Mouse (Mus musculus) hematopoietic multipotent progenitor cell, adult 10-12 weeks (in vitro differentiated cells): ENCODE data around the gene Olfr354. TPM values are rescaled to one million over a fixed set of nuclear protein-coding genes. Genes with fewer than 3 reads are reported as not detected.

Experiments used
- polyA plus RNA-seq: library from polyadenylated mRNA; stranded (reverse); fragments of >175 nt; gene quantifications from 2 replicates; pipeline ENCODE4 v1.2.3, GENCODE M21; 2012; ENCODE audit warnings: low replicate concordance

Gene Olfr354
- polyA plus RNA-seq: not detected in 2 replicates

DNA sequence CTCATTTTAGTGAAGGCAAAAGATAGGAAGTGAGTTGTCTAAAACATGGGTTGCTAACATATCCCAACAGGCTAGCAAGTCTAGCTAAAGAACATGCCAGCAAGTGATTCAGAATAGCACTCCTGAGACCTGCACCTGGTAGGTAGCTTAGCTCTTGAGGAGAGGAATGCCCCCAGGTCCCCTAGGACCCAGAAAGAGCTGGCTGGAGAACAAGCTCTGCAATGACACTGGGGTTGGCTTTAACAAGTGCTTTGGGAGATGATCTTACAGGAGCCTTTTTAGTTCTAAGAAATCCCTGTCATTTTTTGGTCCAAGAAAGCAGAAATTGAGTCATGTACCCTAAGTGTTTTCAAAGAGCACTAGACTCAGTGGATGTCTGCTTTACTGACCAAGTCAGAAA lies at the start of gene Olfr354:
Olfr354 (plus strand) TSS at position 301 of the 400 bp plus-strand sequence.

DNA sequence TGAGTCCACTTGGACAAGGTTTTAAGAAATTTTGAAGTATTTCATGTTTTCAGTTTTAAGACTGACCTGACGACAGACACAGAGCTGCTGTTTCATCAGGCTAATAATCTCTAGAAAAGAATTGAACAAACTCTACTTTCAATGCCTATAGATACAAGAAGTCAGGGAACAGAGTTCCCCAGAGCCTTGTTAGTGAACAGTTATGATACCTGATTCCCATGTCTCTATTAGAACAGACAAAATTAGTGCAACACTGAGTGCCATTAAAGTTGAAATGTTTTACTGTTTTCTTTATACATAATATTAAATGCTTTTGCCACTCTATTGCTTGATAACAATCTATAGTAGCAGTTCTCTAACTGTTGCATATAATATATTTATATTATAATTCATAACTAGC lies 42.9 kb upstream of the Olfr354 start, which contains the start of gene Olfr351:
Olfr351 (minus strand) TSS at position 101 of the 400 bp plus-strand sequence.

DNA sequence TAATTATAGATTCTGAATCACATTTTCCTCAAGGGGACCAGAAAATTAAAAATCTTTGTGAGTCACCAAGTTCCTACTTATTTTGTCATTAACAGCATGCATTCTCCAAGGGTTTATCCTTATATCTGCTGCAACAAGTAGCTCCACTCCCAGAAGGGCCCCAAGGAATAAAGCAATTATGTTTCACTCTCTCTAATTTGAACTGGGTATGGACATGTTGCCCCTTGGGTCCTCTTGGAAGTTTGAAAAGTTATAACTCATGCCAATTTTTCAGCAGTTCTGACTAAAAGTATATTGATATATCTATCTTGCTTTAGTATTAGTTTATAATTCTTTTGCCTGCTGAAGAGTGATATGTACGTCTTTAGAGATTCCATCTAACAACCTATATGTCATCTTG lies 37.3 kb upstream of the Olfr354 start, which contains the start of gene Olfr352:
Olfr352 (plus strand) TSS at position 301 of the 400 bp plus-strand sequence.

GRCm38 (mm10) chr2:36892836-36893235 lies 12.6 kb upstream of the Olfr354 start, which contains the start of gene Olfr353:
Gene Olfr353, minus strand, starts transcription at chr2:36892936.

GRCm38 (mm10) chr2:36928797-36929196 lies 23.3 kb downstream of the Olfr354 start, which contains the start of gene Olfr355:
Gene Olfr355, minus strand, starts transcription at chr2:36928897.

DNA sequence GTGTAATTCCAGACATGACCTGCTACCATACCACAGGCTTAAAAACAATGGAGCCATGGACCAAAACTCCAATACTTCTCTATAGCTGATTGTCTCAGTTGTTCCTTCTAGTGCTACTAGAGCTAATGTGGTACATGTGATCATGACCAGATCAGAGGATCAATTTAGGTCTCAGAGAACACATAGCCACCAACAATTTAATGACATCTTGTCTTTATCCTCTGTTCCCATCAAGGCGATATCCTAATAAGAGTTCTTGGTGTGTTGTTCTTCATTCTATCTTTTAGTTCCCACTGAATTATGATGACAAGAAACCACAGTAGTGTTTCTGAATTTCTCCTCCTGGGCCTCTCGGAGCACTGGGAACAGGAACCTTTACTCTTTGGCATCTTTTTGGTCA lies 31.3 kb downstream of the Olfr354 start, which contains the start of gene Olfr356:
Olfr356 (plus strand) TSS at position 301 of the 400 bp plus-strand sequence.

Other genes with a start within 250 kb of the Olfr354 start
- not detected in 2 replicates for gene Olfr346, start 219.9 kb upstream of the Olfr354 start, polyA plus RNA-seq
- gene Olfr347, start 173.8 kb upstream of the Olfr354 start, polyA plus RNA-seq: not detected in 2 replicates
- not detected in 2 replicates for gene Olfr348, start 121.4 kb upstream of the Olfr354 start, polyA plus RNA-seq
- gene Olfr50, start 115.1 kb upstream of the Olfr354 start, polyA plus RNA-seq: not detected in 2 replicates
- not detected in 2 replicates for gene Olfr3, start 88.6 kb upstream of the Olfr354 start, polyA plus RNA-seq
- not detected in 2 replicates for gene Olfr350, start 59.4 kb upstream of the Olfr354 start, polyA plus RNA-seq
- not detected in 2 replicates for gene Olfr351, start 43.0 kb upstream of the Olfr354 start, polyA plus RNA-seq
- not detected in 2 replicates for gene Olfr352, start 37.2 kb upstream of the Olfr354 start, polyA plus RNA-seq
- gene Olfr353, start 12.7 kb upstream of the Olfr354 start, polyA plus RNA-seq: not detected in 2 replicates
- not detected in 2 replicates for gene Olfr355, start 23.2 kb downstream of the Olfr354 start, polyA plus RNA-seq
- not detected in 2 replicates for gene Olfr356, start 31.4 kb downstream of the Olfr354 start, polyA plus RNA-seq
- gene Olfr357, start 88.1 kb downstream of the Olfr354 start, polyA plus RNA-seq: not detected in 2 replicates
- not detected in 2 replicates for gene Olfr358, start 103.7 kb downstream of the Olfr354 start, polyA plus RNA-seq
- gene Olfr360, start 160.1 kb downstream of the Olfr354 start, polyA plus RNA-seq: not detected in 2 replicates
- gene Olfr361, start 183.6 kb downstream of the Olfr354 start, polyA plus RNA-seq: not detected in 2 replicates
- gene Olfr362, start 212.2 kb downstream of the Olfr354 start, polyA plus RNA-seq: not detected in 2 replicates
- gene Olfr364-ps1, start 233.6 kb downstream of the Olfr354 start, polyA plus RNA-seq: not detected in 2 replicates